Mouse (Mus musculus): ENCODE results near the gene Enpep. TPM values are rescaled to one million over a fixed set of nuclear protein-coding genes. Genes with fewer than 3 reads are reported as not detected.

The Enpep gene
- total RNA-seq (2017), result 0.19 TPM in 1 of 3 replicates, not detected in the others

GRCm38 (mm10) chr3:129332586-129332985 lies at the start of gene Enpep:
Enpep (minus strand) TSS chr3:129332720.
- ATAC-seq (replicated peaks; ENCODE audit: insufficient number of reproducible peaks, low FRiP score, low TSS enrichment, poor library complexity, severe bottlenecking), result no peak

- no peak for ATAC-seq (replicated peaks; ENCODE audit: insufficient number of reproducible peaks, low FRiP score, low TSS enrichment, poor library complexity, severe bottlenecking)
These were observed 46.6 kb upstream of the Enpep start for GRCm38 (mm10) chr3:129379109-129379508.

GRCm38 (mm10) chr3:129375087-129375486 lies 42.6 kb upstream of the Enpep start:
- no peak for ATAC-seq (replicated peaks; ENCODE audit: insufficient number of reproducible peaks, low FRiP score, low TSS enrichment, poor library complexity, severe bottlenecking)

- no peak for ATAC-seq (replicated peaks; ENCODE audit: insufficient number of reproducible peaks, low FRiP score, low TSS enrichment, poor library complexity, severe bottlenecking)
These were observed 40.6 kb upstream of the Enpep start for GRCm38 (mm10) chr3:129373108-129373507.

- ATAC-seq (replicated peaks; ENCODE audit: insufficient number of reproducible peaks, low FRiP score, low TSS enrichment, poor library complexity, severe bottlenecking), result no peak
These were observed 37.0 kb upstream of the Enpep start for GRCm38 (mm10) chr3:129369491-129369890.

GRCm38 (mm10) chr3:129365919-129366318 lies 33.4 kb upstream of the Enpep start:
- ATAC-seq (replicated peaks; ENCODE audit: insufficient number of reproducible peaks, low FRiP score, low TSS enrichment, poor library complexity, severe bottlenecking), result no peak

GRCm38 (mm10) chr3:129364818-129365390 lies 32.4 kb upstream of the Enpep start:
- ATAC-seq (replicated peaks; ENCODE audit: insufficient number of reproducible peaks, low FRiP score, low TSS enrichment, poor library complexity, severe bottlenecking), result no peak

- no peak for ATAC-seq (replicated peaks; ENCODE audit: insufficient number of reproducible peaks, low FRiP score, low TSS enrichment, poor library complexity, severe bottlenecking)
These were observed 30.9 kb upstream of the Enpep start for GRCm38 (mm10) chr3:129363426-129363825.

- no peak for ATAC-seq (replicated peaks; ENCODE audit: insufficient number of reproducible peaks, low FRiP score, low TSS enrichment, poor library complexity, severe bottlenecking)
These were observed 25.6 kb upstream of the Enpep start for GRCm38 (mm10) chr3:129358115-129358514.

- no peak for ATAC-seq (replicated peaks; ENCODE audit: insufficient number of reproducible peaks, low FRiP score, low TSS enrichment, poor library complexity, severe bottlenecking)
These were observed 21.4 kb upstream of the Enpep start for GRCm38 (mm10) chr3:129353901-129354300.

GRCm38 (mm10) chr3:129351320-129351877 lies 18.9 kb upstream of the Enpep start:
- no peak for ATAC-seq (replicated peaks; ENCODE audit: insufficient number of reproducible peaks, low FRiP score, low TSS enrichment, poor library complexity, severe bottlenecking)

- no peak for ATAC-seq (replicated peaks; ENCODE audit: insufficient number of reproducible peaks, low FRiP score, low TSS enrichment, poor library complexity, severe bottlenecking)
These were observed 14.8 kb upstream of the Enpep start for GRCm38 (mm10) chr3:129347277-129347676.

GRCm38 (mm10) chr3:129342767-129343166 lies 10.2 kb upstream of the Enpep start:
- no peak for ATAC-seq (replicated peaks; ENCODE audit: insufficient number of reproducible peaks, low FRiP score, low TSS enrichment, poor library complexity, severe bottlenecking)

- no peak for ATAC-seq (replicated peaks; ENCODE audit: insufficient number of reproducible peaks, low FRiP score, low TSS enrichment, poor library complexity, severe bottlenecking)
These were observed 8.5 kb upstream of the Enpep start for GRCm38 (mm10) chr3:129341066-129341465.

- no peak for ATAC-seq (replicated peaks; ENCODE audit: insufficient number of reproducible peaks, low FRiP score, low TSS enrichment, poor library complexity, severe bottlenecking)
These were observed 6.0 kb upstream of the Enpep start for GRCm38 (mm10) chr3:129338296-129339091.

- ATAC-seq (replicated peaks; ENCODE audit: insufficient number of reproducible peaks, low FRiP score, low TSS enrichment, poor library complexity, severe bottlenecking), result no peak
These were observed 378 bp downstream of the Enpep start for GRCm38 (mm10) chr3:129332142-129332541.

- no peak for ATAC-seq (replicated peaks; ENCODE audit: insufficient number of reproducible peaks, low FRiP score, low TSS enrichment, poor library complexity, severe bottlenecking)
These were observed 1.1 kb downstream of the Enpep start for GRCm38 (mm10) chr3:129331427-129331826.

- no peak for ATAC-seq (replicated peaks; ENCODE audit: insufficient number of reproducible peaks, low FRiP score, low TSS enrichment, poor library complexity, severe bottlenecking)
These were observed 4.5 kb downstream of the Enpep start for GRCm38 (mm10) chr3:129328056-129328455.

GRCm38 (mm10) chr3:129321585-129321984 lies 10.9 kb downstream of the Enpep start:
- ATAC-seq (replicated peaks; ENCODE audit: insufficient number of reproducible peaks, low FRiP score, low TSS enrichment, poor library complexity, severe bottlenecking), result no peak

Measured in monocyte, adult 5-6 weeks (primary cell).